Mouse (Mus musculus) forebrain, embryonic 14.5 days (tissue): ENCODE measurements around the gene Gm14137. TPM values are rescaled to one million over a fixed set of nuclear protein-coding genes. Genes with fewer than 3 reads are reported as not detected.
A peak's percentile ranks its signal among the peaks of the same experiment; 100 is the strongest.

ENCODE experiments used
- ATAC-seq: fragments of 200-750 bp; cut with Nextera tagmentation; 2 replicates; pipeline ENCODE4 v1.8.0; 2017; ENCODE audit warnings: mild to moderate bottlenecking, moderate library complexity
- DNase-seq: peaks from one replicate; pipeline ENCODE4 v3.0.0-alpha.2; 2015; ENCODE audit warnings: low spot score
- H3K27ac ChIP-seq: fragments of 300-500 bp; sonication (generic); 2 replicates; pipeline ENCODE4 v1.5.1; 2014; ENCODE audit warnings: low read depth, mild to moderate bottlenecking, control low read depth, low read length, moderate library complexity
- H3K27me3 ChIP-seq: fragments of 300-500 bp; sonication (generic); replicated peaks from 2 replicates; pipeline ENCODE4 v1.6.1; 2014; ENCODE audit warnings: low read length, control low read depth, mixed read lengths; ENCODE audit not compliant: control insufficient read depth, insufficient read depth
- H3K36me3 ChIP-seq: fragments of 300-500 bp; sonication (generic); 2 replicates; pipeline ENCODE4 v1.6.1; 2014; ENCODE audit warnings: low read length, control low read depth; ENCODE audit not compliant: control insufficient read depth, insufficient read depth
- H3K4me1 ChIP-seq: fragments of 300-500 bp; sonication (generic); 2 replicates; pipeline ENCODE4 v1.6.1; 2014; ENCODE audit warnings: antibody characterized with exemption, low read length, control low read depth; ENCODE audit not compliant: control insufficient read depth, insufficient read depth
- H3K4me2 ChIP-seq: fragments of 300-500 bp; sonication (generic); 2 replicates; pipeline ENCODE4 v1.6.1; 2014; ENCODE audit warnings: mild to moderate bottlenecking, control low read depth, low read length
- H3K4me3 ChIP-seq: fragments of 300-500 bp; sonication (generic); 2 replicates; pipeline ENCODE4 v1.5.1; 2014; ENCODE audit warnings: low read depth, low read length, control low read depth
- H3K9ac ChIP-seq: fragments of 300-500 bp; sonication (generic); 2 replicates; pipeline ENCODE4 v1.6.1; 2014; ENCODE audit warnings: mild to moderate bottlenecking, low read length, control low read depth, moderate library complexity
- H3K9me3 ChIP-seq: fragments of 300-500 bp; sonication (generic); replicated peaks from 2 replicates; pipeline ENCODE4 v1.6.1; 2016; ENCODE audit warnings: low read length, control low read depth, mixed read lengths; ENCODE audit not compliant: control insufficient read depth
- WGBS: fragments of 180-500 bp; shearing (Covaris S2); extraction: QIAGEN DNeasy Blood & Tissue Kit; methylation state at CpG from one replicate; pipeline ENCODE4 v1.1.7; 2014; 5-methylcytosine and 5-hydroxymethylcytosine counted together
- polyA plus RNA-seq: library from polyadenylated mRNA; unstranded; fragments of >200 nt; fragmentation: Nextera tagmentation; extraction: Ambion mirVana; gene quantifications from 2 replicates; pipeline ENCODE4 v1.2.1, GENCODE M21; 2014

The Gm14137 gene
- polyA plus RNA-seq, 1 experiment from 2014 or later, result 0.48 TPM

DNA sequence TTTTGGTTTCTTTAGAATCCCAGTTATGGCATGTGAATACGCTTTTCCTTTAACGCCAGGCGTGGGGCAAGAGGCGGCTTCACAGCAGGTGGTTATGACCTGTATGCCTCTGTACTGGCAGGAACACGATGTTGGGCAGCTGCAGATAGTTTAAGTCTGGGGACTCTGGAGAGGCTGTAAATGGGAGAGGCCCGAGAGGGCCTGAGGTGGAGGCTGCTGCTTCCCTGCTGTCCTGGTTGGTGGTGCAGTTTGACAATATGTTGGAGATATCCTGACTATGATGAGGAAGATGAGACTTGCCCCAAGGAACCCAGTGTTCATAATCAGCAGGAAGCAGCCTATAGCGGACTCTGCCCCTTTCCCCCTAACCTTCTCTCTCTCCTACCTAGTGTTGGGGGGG is 8.6 kb downstream of the Gm14137 start:
- DNase-seq (no peak), ATAC-seq (no peak)
- no peaks in the 10 kb centered on the region for H3K4me1 ChIP-seq
- no peak overlapping the region for H3K9ac ChIP-seq
- no peaks in the 10 kb centered on the region for H3K9me3 ChIP-seq
- no peak overlapping the region for H3K4me2 ChIP-seq
- no peaks in the 10 kb centered on the region for H3K27me3 ChIP-seq
- peaks cover 56% of the 10 kb centered on the region for H3K36me3 ChIP-seq
- 80% methylated on average over 7 of the region's 7 CpGs for WGBS
- no peak overlapping the region for H3K4me3 ChIP-seq
- no peak overlapping the region for H3K27ac ChIP-seq

DNA sequence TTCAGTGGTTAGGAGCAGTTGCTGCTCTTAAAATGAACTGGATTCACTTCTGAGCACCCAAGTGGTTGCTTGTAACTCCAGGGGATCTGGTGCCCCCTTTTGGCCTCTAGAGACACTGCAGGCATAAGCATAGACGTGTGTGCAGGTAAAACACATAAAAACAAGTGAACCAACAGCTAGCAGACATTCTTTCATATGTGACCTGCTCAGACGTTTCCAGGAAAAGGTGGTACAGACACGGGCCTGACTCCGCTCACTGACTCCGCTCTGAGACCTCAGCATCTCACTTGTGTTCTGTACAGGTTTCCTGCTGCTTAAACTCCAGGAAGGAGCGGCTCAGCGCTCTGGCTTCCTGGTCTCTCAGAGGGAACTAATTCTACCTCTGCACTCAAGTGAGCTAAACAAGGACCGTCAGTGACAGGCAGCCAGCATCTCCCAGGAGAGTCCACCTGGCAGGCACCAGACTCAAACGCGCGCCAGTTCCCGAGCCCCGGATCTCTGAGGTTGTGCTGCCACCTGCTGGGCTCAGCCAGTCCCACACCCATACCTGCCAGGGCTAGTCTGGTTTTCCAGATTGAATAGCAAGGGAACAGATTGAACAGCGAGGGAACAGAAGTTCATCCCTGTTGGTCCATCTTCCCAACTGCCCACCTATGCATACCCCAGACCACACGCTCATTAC is 14.9 kb downstream of the Gm14137 start:
- H3K4me3 ChIP-seq, result peak overlapping the region; percentile 13; the same call in 1 of the 2 replicates
- 5% methylated on average over 15 of the region's 15 CpGs for WGBS
- peak; percentile 93 for ATAC-seq

DNA sequence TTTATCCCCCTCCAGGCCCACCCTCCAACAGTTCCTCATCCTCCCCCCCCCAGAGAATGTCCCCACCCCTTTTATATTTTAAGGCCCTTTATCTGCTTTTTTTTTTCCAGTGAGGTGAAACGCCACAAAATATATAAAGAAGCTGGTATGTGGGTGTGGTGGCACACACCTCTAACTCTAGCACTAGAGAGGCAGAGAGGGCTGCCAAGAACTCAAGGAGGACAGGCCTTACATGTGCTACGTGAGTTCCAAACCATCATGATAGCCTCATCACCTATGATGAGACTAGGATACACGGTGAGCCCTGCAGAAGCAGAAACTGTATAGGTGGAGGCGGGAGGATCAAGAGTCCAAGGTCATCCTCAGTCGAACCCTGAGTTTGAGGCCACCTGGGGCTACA is 16.7 kb downstream of the Gm14137 start:
- Histone ChIP-seq H3K9me3 (no peaks in the 10 kb centered on the region), H3K9ac (no peak overlapping the region), H3K4me3 (no peak overlapping the region), H3K27me3 (no peaks in the 10 kb centered on the region), H3K36me3 (no peaks in the 10 kb centered on the region), H3K27ac (no peak overlapping the region), H3K4me1 (no peaks in the 10 kb centered on the region; the same call in 1 of the 2 replicates), H3K4me2 (no peak overlapping the region)
- DNase-seq (no peak), ATAC-seq (no peak)
- 89% methylated on average over 5 of the region's 5 CpGs for WGBS

More for the DNA sequence above, 14.9 kb downstream of the Gm14137 start:
- H3K27ac ChIP-seq, result no peak overlapping the region
- peak overlapping the region; percentile 52 for H3K4me2 ChIP-seq
- H3K9me3 ChIP-seq, result no peaks in the 10 kb centered on the region
- H3K36me3 ChIP-seq, result peaks cover 15% of the 10 kb centered on the region
- H3K27me3 ChIP-seq, result no peaks in the 10 kb centered on the region
- no peak overlapping the region for H3K9ac ChIP-seq
- H3K4me1 ChIP-seq, result no peaks in the 10 kb centered on the region; the same call in 1 of the 2 replicates
- DNase-seq, result peak; percentile 81

DNA sequence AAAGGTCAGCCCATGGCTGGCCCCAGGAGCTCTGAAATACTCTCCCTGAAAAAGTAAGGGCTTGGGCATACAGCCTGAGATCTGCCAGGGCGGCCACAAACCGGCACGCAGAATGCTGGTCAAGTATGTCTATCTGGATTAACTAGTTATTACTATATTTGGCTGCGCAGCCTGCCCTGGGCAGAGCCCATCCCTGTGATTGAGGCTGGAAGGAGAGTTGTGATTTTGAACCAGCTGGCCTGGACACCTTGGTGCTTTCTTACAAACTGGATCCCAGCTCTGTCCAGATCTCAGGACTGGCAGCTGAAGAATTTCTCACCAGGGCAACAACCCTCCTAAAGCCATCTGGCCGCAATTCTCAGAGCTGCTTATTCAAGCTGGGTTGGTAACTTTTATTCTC is 19.8 kb downstream of the Gm14137 start:
- Histone ChIP-seq H3K9me3 (no peaks in the 10 kb centered on the region), H3K4me2 (no peak overlapping the region), H3K27me3 (no peaks in the 10 kb centered on the region), H3K4me3 (no peak overlapping the region), H3K36me3 (no peaks in the 10 kb centered on the region), H3K4me1 (no peaks in the 10 kb centered on the region; the same call in 1 of the 2 replicates), H3K9ac (no peak overlapping the region), H3K27ac (no peak overlapping the region)
- DNase-seq, result peak; percentile 16
- ATAC-seq, result no peak
- 87% methylated on average over 5 of the region's 5 CpGs for WGBS

DNA sequence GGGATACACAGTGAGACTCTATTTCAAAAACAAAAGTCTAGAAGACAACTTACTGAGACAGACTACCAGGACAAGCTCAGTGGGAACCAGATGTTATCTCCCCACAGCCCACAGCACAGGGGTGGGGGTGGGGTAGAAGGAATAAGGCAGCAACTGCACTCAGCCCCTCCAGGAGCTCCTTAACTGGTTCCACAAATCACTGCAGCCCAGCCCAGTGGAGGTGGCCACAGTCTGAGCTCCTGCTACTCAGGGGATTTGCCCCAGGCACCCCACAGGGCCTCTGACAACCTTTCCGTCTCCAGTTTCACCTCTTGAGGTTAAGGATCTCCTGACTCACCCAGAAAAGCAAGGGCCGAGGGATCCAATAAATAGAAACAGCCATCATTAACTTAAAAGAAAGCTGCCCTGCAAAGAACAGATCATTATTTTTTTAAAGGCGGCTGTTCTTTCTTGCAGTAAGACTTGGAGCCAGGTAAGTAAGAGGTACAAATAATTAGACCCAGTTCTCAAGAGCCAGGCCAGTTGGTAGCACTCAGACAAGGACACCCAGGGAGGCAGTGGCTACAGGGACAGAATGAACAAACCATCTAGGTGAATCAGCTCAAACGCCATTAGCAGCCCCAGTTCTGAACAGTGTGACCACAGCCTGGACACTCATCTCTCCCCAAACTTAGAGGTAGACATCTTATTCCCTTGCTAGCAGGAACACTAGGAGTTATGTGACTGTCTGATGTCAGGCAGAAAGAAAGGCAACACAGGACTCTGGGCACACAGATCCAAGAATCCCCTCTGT is 22.2 kb downstream of the Gm14137 start:
- DNase-seq (no peak), ATAC-seq (no peak)
- H3K9ac ChIP-seq, result no peak overlapping the region
- no peaks in the 10 kb centered on the region for H3K9me3 ChIP-seq
- no peak overlapping the region for H3K4me2 ChIP-seq
- WGBS, result 17% methylated on average over 4 of the region's 4 CpGs
- H3K27me3 ChIP-seq, result no peaks in the 10 kb centered on the region
- no peaks in the 10 kb centered on the region for H3K36me3 ChIP-seq
- no peaks in the 10 kb centered on the region for H3K4me1 ChIP-seq
- no peak overlapping the region for H3K4me3 ChIP-seq
- H3K27ac ChIP-seq, result no peak overlapping the region

DNA sequence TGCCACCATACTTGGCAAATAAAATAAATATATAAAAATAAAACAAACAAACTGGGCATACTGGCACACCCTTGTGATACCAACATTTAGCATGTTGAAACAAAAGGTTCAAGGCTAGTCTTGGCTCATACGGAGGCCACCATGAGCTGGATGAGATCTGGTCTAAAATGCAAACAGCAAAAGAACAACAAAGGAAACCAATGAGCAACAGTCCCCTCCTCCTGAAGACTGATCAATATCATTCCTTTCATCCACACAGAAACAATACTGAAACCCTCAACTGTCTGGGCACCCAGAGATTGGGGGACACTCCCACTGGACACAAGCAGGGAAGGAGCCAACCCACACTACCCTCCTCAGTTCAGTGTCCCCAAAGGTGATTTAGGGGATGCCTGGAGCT is 23.2 kb downstream of the Gm14137 start:
- Histone ChIP-seq H3K9ac (no peak overlapping the region), H3K36me3 (no peaks in the 10 kb centered on the region), H3K27ac (no peak overlapping the region), H3K4me2 (no peak overlapping the region), H3K4me1 (no peaks in the 10 kb centered on the region), H3K4me3 (no peak overlapping the region), H3K9me3 (no peaks in the 10 kb centered on the region), H3K27me3 (no peaks in the 10 kb centered on the region)
- 86% methylated on average over 1 of the region's 1 CpGs for WGBS
- DNase-seq (no peak), ATAC-seq (no peak)

DNA sequence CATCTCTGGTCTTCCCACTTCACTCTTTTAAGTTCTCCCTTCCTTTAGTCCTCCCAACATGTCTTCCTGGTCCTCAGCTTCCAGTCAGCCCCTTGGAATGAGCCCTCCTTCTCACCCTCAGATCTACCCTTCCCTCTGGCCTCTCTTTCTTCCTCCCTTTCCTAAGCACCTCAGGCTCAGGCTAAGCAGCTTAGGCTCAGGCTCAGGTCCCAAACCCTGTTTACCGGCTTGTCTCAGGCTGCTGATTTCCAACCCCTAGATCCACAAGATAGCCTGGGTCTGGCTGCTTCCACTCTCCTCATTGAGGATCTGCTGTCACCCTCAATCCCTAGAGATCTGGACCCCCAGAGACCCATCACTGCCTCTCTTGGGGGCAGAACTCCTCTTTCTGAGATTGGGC is 23.7 kb downstream of the Gm14137 start:
- Histone ChIP-seq H3K4me1 (no peaks in the 10 kb centered on the region), H3K4me3 (no peak overlapping the region), H3K36me3 (no peaks in the 10 kb centered on the region), H3K9me3 (no peaks in the 10 kb centered on the region), H3K27me3 (no peaks in the 10 kb centered on the region), H3K4me2 (no peak overlapping the region), H3K9ac (no peak overlapping the region), H3K27ac (no peak overlapping the region)
- ATAC-seq (no peak), DNase-seq (no peak)
- WGBS, result 17% methylated on average over 1 of the region's 1 CpGs

DNA sequence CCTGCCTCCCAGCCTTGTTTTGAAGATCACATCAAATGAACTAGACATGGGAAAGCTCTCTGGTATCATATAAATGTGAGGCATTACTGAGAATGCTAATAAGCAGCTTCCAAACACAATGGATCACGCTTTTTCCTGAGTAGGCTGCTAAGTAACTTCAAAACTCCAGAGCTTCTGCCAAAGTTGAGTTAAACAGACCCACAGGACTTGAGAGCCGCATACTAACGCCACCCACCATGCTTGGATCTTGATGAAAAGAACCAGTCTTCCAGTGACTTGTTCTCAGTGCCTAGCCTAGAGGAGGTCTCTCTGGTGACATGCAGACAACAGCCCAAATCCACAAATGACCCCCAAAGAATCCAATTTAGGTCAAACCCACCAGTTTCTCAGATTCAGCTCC is 24.6 kb downstream of the Gm14137 start:
- no peaks in the 10 kb centered on the region for H3K36me3 ChIP-seq
- no peaks in the 10 kb centered on the region for H3K9me3 ChIP-seq
- H3K4me1 ChIP-seq, result no peaks in the 10 kb centered on the region
- 40% methylated on average over 3 of the region's 3 CpGs for WGBS
- H3K4me3 ChIP-seq, result no peak overlapping the region
- no peak for ATAC-seq
- no peak overlapping the region for H3K9ac ChIP-seq
- H3K4me2 ChIP-seq, result no peak overlapping the region
- DNase-seq, result peak; percentile 14
- H3K27ac ChIP-seq, result no peak overlapping the region
- H3K27me3 ChIP-seq, result no peaks in the 10 kb centered on the region

DNA sequence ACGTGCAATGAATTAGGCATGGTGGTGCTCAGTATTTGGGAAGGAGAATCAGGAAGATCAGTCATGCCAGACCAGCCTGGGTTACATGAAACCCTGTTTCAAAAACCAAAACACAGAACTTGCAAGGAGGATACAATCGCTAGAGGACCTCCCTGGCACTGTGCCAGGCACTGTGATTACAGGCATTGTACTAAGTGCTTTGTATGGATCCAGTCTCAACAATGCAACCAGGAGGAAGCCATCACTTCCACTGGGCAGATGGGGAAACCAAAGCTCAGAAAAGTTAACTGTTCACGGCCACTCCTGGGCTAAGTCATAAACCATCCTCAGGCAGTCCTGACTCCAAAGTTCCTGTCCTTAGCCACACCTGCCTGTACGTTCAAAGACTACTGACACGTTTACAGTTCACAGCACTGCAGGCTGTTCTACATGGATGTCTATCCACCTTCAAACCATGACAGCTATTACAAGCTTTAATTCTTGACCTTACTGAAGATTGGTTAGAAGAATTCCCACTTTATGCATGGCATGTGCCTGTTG is 28.7 kb downstream of the Gm14137 start:
- Histone ChIP-seq H3K4me2 (no peak overlapping the region), H3K36me3 (no peaks in the 10 kb centered on the region), H3K9ac (no peak overlapping the region), H3K4me3 (no peak overlapping the region), H3K4me1 (no peaks in the 10 kb centered on the region), H3K9me3 (no peaks in the 10 kb centered on the region), H3K27me3 (no peaks in the 10 kb centered on the region), H3K27ac (no peak overlapping the region)
- ATAC-seq (no peak), DNase-seq (peak; percentile 37)
- WGBS, result 61% methylated on average over 5 of the region's 5 CpGs
